Mouse (Mus musculus): ENCODE data around the gene Pkhd1.

DNA sequence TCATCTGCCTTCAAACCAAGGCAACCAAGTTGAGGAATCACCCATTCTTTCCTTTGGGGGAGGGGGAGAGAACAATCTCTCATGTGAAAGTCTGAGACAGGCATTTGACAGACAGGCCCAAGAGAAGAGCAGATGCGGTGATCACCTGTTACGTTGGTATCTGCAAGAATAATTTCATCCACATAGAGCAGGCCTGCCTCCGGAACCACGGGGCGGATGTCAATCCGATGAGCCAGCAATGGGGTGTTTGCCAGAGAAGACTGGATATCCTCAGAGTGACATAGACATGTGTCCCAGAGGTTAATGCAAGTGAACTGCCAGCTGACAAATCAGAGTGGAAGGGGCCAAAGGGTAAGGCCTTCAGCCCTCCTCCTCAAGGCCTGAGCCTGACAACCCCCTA lies 59.4 kb downstream of the Pkhd1 start:
- TF ChIP-seq TCF12 (IDR thresholded peaks at IDR 0.05; ENCODE audit: insufficient read depth, poor library complexity, severe bottlenecking) (no peak), POLR2AphosphoS2 (IDR thresholded peaks at IDR 0.05; ENCODE audit: insufficient read length, low read depth) (no peak), MYOG (IDR thresholded peaks at IDR 0.05; ENCODE audit: control insufficient read depth in 1 of 3, insufficient read depth in 1 of 3, insufficient read length in 2 of 3, low read depth in 2 of 3) (peak in 1 of 3 experiments; percentile 54), POLR2A (IDR thresholded peaks at IDR 0.05; ENCODE audit: insufficient read length, low read depth) (no peak), E2F4 (IDR thresholded peaks at IDR 0.05; ENCODE audit: insufficient read depth) (no peak), REST (IDR thresholded peaks at IDR 0.05; ENCODE audit: insufficient read depth, insufficient read length) (no peak), MYOD1 (IDR thresholded peaks at IDR 0.05; ENCODE audit: control insufficient read depth in 1 of 3, insufficient read length in 2 of 3, low read depth in 2 of 3) (peak; percentile 16 to 81 (median 36)), USF1 (IDR thresholded peaks at IDR 0.05; ENCODE audit: low read depth) (no peak)
